Mouse (Mus musculus): ENCODE measurements around the gene Boc.
"Not testable (repeated sequence)": the region's sequence is repeated elsewhere in the genome, so short reads cannot be mapped to it uniquely, and the experiment has no call there.

Gene Boc

GRCm38 (mm10) chr16:44491051-44491450, 67.6 kb downstream of the Boc start:
- DNase-seq (ENCODE audit: low spot score in 2 of 2) = no peak

- no peak for DNase-seq (ENCODE audit: low spot score in 2 of 2)
These were observed 71.5 kb downstream of the Boc start for GRCm38 (mm10) chr16:44487194-44487593.

GRCm38 (mm10) chr16:44486612-44487011, 72.1 kb downstream of the Boc start:
- no peak for DNase-seq (ENCODE audit: low spot score in 2 of 2)

- no peak for DNase-seq (ENCODE audit: low spot score in 2 of 2)
These were observed 73.0 kb downstream of the Boc start for GRCm38 (mm10) chr16:44485691-44486090.

GRCm38 (mm10) chr16:44484831-44485230, 73.9 kb downstream of the Boc start:
- no peak for DNase-seq (ENCODE audit: low spot score in 2 of 2)

GRCm38 (mm10) chr16:44484079-44484478, 74.6 kb downstream of the Boc start:
- DNase-seq (ENCODE audit: low spot score in 2 of 2) = peak; percentile 12 to 15

- DNase-seq (ENCODE audit: low spot score in 2 of 2) = no peak
These were observed 76.8 kb downstream of the Boc start for GRCm38 (mm10) chr16:44481599-44482593.

GRCm38 (mm10) chr16:44480616-44481015, 78.1 kb downstream of the Boc start:
- DNase-seq (ENCODE audit: low spot score in 2 of 2) = no peak

- DNase-seq (ENCODE audit: low spot score in 2 of 2) = no peak
These were observed 78.8 kb downstream of the Boc start for GRCm38 (mm10) chr16:44479852-44480251.

- DNase-seq (ENCODE audit: low spot score in 2 of 2) = no peak
These were observed 79.9 kb downstream of the Boc start for GRCm38 (mm10) chr16:44478767-44479166.

- DNase-seq (ENCODE audit: low spot score in 2 of 2) = no peak
These were observed 82.9 kb downstream of the Boc start for GRCm38 (mm10) chr16:44475682-44476375.

GRCm38 (mm10) chr16:44475281-44475680, 83.4 kb downstream of the Boc start:
- no peak for DNase-seq (ENCODE audit: low spot score in 2 of 2)

- no peak for DNase-seq (ENCODE audit: low spot score in 2 of 2)
These were observed 97.8 kb downstream of the Boc start for GRCm38 (mm10) chr16:44460922-44461321.

- DNase-seq (ENCODE audit: low spot score in 2 of 2) = no peak
These were observed 99.9 kb downstream of the Boc start for GRCm38 (mm10) chr16:44458826-44459225.

- no peak for DNase-seq (ENCODE audit: low spot score in 2 of 2)
These were observed 100.8 kb downstream of the Boc start for GRCm38 (mm10) chr16:44457858-44458257.

GRCm38 (mm10) chr16:44441913-44442312, 116.8 kb downstream of the Boc start:
- DNase-seq (ENCODE audit: low spot score in 2 of 2) = not testable (repeated sequence)

- DNase-seq (ENCODE audit: low spot score in 2 of 2) = no peak
These were observed 123.2 kb downstream of the Boc start for GRCm38 (mm10) chr16:44435481-44435880.
